8 mouse cellular contexts compared by ENCODE assay signal in the genomic region with DNA sequence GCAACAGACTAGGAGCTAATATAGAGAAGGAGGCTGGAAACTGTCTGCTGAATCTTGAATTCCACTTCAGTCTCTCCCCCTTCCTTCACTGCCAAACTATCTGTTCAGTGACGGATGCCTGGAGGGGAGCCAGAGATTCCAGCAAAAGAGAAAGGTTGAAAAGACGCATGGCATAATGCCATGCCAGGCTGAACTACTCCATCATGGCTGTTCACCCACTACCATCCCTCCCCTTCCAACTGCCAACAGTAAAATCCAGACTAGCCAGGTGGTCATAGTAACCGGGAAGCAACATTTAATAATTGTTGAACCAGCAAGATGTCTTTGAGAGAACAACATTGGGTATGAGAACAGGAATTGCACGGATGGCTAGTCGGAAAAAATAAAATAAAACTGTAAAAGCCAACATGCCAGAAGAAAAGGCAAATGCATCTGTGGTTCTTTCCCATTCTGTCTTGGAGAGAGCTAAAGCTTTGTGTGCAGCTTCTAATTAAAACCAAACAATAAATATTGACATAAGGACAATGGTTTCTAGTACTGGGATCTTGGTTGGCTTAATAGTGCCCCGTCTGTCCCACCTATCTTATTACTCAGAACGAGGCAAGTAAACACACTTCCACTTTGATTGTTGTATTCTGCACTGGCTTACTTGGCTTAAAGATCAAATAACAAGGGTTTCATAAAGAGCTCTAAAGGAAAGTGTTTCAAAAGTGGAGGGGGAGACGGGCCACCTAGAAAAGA.
DNase-seq lines count a peak whose midpoint lies in the region; ATAC-seq and TF ChIP-seq lines count a peak whose summit lies in the region.

No protein-coding gene starts in this region.

- no peak for TF ChIP-seq CTCF in gastrocnemius, adult 2 months (IDR thresholded peaks at IDR 0.05)
- TF ChIP-seq CTCF in stomach, postnatal 0 days (IDR thresholded peaks at IDR 0.05; ENCODE audit: low read depth): no peak

- WGBS in stomach, postnatal 0 days: 51% methylated on average over 8 of the region's 8 CpGs

- no peak overlapping the region for H3K9ac ChIP-seq in stomach, postnatal 0 days (ENCODE audit: low read length)

- intact Hi-C loops in gastrocnemius, adult 2 months (cut with DNase I): no loop called here

- no peaks in the 10 kb centered on the region for H3K9me3 ChIP-seq in stomach, postnatal 0 days (ENCODE audit: control insufficient read depth, low read length)

- no peak for ATAC-seq in stomach, postnatal 0 days (ENCODE audit: low FRiP score, low TSS enrichment)
- ATAC-seq in megakaryocyte-erythroid progenitor cell, adult 5-6 weeks (replicated peaks; ENCODE audit: low FRiP score, low TSS enrichment, poor library complexity, severe bottlenecking): no peak

- DNase-seq in gastrocnemius, postnatal 10 days: peak; percentile 12
- DNase-seq in gastrocnemius, adult 2 months: no peak
- peak; percentile 71 for DNase-seq in MN1 (ENCODE audit: low spot score)
- peak; percentile 10 to 11 for DNase-seq in cerebellum, postnatal 36 days
- DNase-seq in layer of hippocampus, adult 18-20 months (ENCODE audit: low spot score in 2 of 2): peak; percentile 30 to 54
- DNase-seq in stomach, postnatal 0 days (ENCODE audit: low spot score): peak; percentile 20
- no peak for DNase-seq in embryo, embryonic 10 days (ENCODE audit: low spot score)

- H3K36me3 ChIP-seq in stomach, postnatal 0 days (ENCODE audit: control insufficient read depth, insufficient read depth, low read length): no peaks in the 10 kb centered on the region

- no peaks in the 10 kb centered on the region for H3K4me1 ChIP-seq in stomach, postnatal 0 days (replicated peaks; ENCODE audit: control insufficient read depth, insufficient read depth)

- H3K4me2 ChIP-seq in stomach, postnatal 0 days (replicated peaks; ENCODE audit: low read depth): no peak overlapping the region

- H3K4me3 ChIP-seq in gastrocnemius, adult 2 months: no peak overlapping the region
- no peak overlapping the region for H3K4me3 ChIP-seq in stomach, postnatal 0 days (ENCODE audit: low read depth, low read length)

- no peaks in the 10 kb centered on the region for H3K27me3 ChIP-seq in stomach, postnatal 0 days (ENCODE audit: control insufficient read depth, insufficient read depth, low read length)

- TF ChIP-seq EP300 in stomach, postnatal 0 days (optimal IDR thresholded peaks at IDR 0.05): no peak

- H3K27ac ChIP-seq in gastrocnemius, adult 2 months: no peak overlapping the region
- H3K27ac ChIP-seq in stomach, postnatal 0 days (replicated peaks): no peak overlapping the region

Comparison
In these comparisons a context has a peak if more than half of its experiments do, and no peak if none do; other contexts are left out.
1. DNase-seq: peak in gastrocnemius, postnatal 10 days (single experiment), MN1 (single experiment), cerebellum, postnatal 36 days (2 of 2), layer of hippocampus, adult 18-20 months (2 of 2) and stomach, postnatal 0 days (single experiment); none in gastrocnemius, adult 2 months (single experiment) and embryo, embryonic 10 days (single experiment).